Mouse (Mus musculus) left cerebral cortex, postnatal 36 days (tissue): ENCODE data around the gene Defb11. TPM values are rescaled to one million over a fixed set of nuclear protein-coding genes. Genes with fewer than 3 reads are reported as not detected.
A peak's percentile ranks its signal among the peaks of the same experiment; 100 is the strongest.
"Not testable (repeated sequence)": the region's sequence is repeated elsewhere in the genome, so short reads cannot be mapped to it uniquely, and the experiment has no call there.

ENCODE experiments used
- DNase-seq, 2 experiments: peaks; one replicate each; pipeline ENCODE4 v3.0.0; 2021 to 2022; ENCODE audit warnings: low spot score in 2 of 2, mixed read lengths in 1 of 2
- intact Hi-C: fragments of 180-260 bp; cut with DNase I; formaldehyde crosslinking; loops from one replicate; pipeline ENCODE4 v1.15.1; 2025
- total RNA-seq, 2 experiments: library from RNA; stranded (reverse); gene quantifications; 2 replicates each; pipeline ENCODE4 v1.2.3; 2021

Defb11 gene
- total RNA-seq: not detected

GRCm38 (mm10) chr8:21906290-21906689, at the start of gene Defb11:
Gene Defb11, minus strand, starts transcription at chr8:21906412.
- intact Hi-C loops, DNase-seq: not testable (repeated sequence)

GRCm38 (mm10) chr8:21955321-21955720, 49.1 kb upstream of the Defb11 start:
- intact Hi-C loops: loop anchor here (5.0 kb wide), 2 partner anchors 198 to 958 kb away; no protein-coding TSS in a partner anchor
- peak; percentile 28 to 35 for DNase-seq

- DNase-seq: no peak
- intact Hi-C loops: no loop called here
These were observed 41.3 kb upstream of the Defb11 start for GRCm38 (mm10) chr8:21947311-21948017.

GRCm38 (mm10) chr8:21946462-21946861, 40.2 kb upstream of the Defb11 start, which contains the start of gene Defb13:
Gene Defb13, plus strand, starts transcription at chr8:21946762.
- no peak for DNase-seq
- intact Hi-C loops: no loop called here

- DNase-seq, intact Hi-C loops: not testable (repeated sequence)
These were observed 31.8 kb upstream of the Defb11 start, which contains the start of gene Defb35 for GRCm38 (mm10) chr8:21938052-21938451. Gene Defb35, plus strand, starts transcription at chr8:21938352.

- intact Hi-C loops: no loop called here
- no peak for DNase-seq
These were observed 26.4 kb upstream of the Defb11 start, which contains the start of gene Defb15 for GRCm38 (mm10) chr8:21932610-21933009. Gene Defb15, minus strand, starts transcription at chr8:21932710.

GRCm38 (mm10) chr8:21930754-21931153, 24.5 kb upstream of the Defb11 start:
- DNase-seq, intact Hi-C loops: not testable (repeated sequence)

GRCm38 (mm10) chr8:21915625-21916024, 9.4 kb upstream of the Defb11 start:
- peak; percentile 5 to 18 for DNase-seq
- intact Hi-C loops: no loop called here

- DNase-seq: no peak
These were observed 6.3 kb upstream of the Defb11 start for GRCm38 (mm10) chr8:21912554-21912953.

GRCm38 (mm10) chr8:21911931-21912330, 5.7 kb upstream of the Defb11 start:
- no peak for DNase-seq
- intact Hi-C loops: no loop called here

More at GRCm38 (mm10) chr8:21912554-21912953, 6.3 kb upstream of the Defb11 start:
- intact Hi-C loops: no loop called here

- intact Hi-C loops: not testable (repeated sequence)
These were observed 20.9 kb downstream of the Defb11 start, which contains the start of gene Defb9 for GRCm38 (mm10) chr8:21885321-21885720. Gene Defb9, minus strand, starts transcription at chr8:21885421.

GRCm38 (mm10) chr8:21858586-21858985, 47.6 kb downstream of the Defb11 start, which contains the start of gene Defb10:
Gene Defb10, plus strand, starts transcription at chr8:21858901.
- intact Hi-C loops, DNase-seq: not testable (repeated sequence)

More at GRCm38 (mm10) chr8:21885321-21885720, 20.9 kb downstream of the Defb11 start, which contains the start of gene Defb9:
- DNase-seq: not testable (repeated sequence)

Other genes with a start within 250 kb of the Defb11 start
- gene Defa34, start 240.6 kb downstream of the Defb11 start, total RNA-seq: not detected
- gene AY761184, start 202.8 kb downstream of the Defb11 start, total RNA-seq: not detected
- not detected for gene Defa24, start 171.9 kb downstream of the Defb11 start, total RNA-seq
- not detected for gene Defb50, start 82.9 kb downstream of the Defb11 start, total RNA-seq
- not detected for gene Defb2, start 66.5 kb downstream of the Defb11 start, total RNA-seq
- not detected for gene Defb10, start 47.5 kb downstream of the Defb11 start, total RNA-seq
- gene Defb9, start 21.0 kb downstream of the Defb11 start, total RNA-seq: not detected
- not detected for gene Defb15, start 26.3 kb upstream of the Defb11 start, total RNA-seq
- not detected for gene Defb35, start 31.9 kb upstream of the Defb11 start, total RNA-seq
- gene Defb13, start 40.4 kb upstream of the Defb11 start, total RNA-seq: not detected
- not detected for gene Fam90a1a, start 52.3 kb upstream of the Defb11 start, total RNA-seq
- not detected for gene Ccdc70, start 63.4 kb upstream of the Defb11 start, total RNA-seq
- gene Atp7b, start 153.9 kb upstream of the Defb11 start, total RNA-seq: 1 to 10 TPM; 1.7 to 1.9 TPM
- 10 to 100 TPM; 30.7 to 35.7 TPM for gene Alg11, start 154.3 kb upstream of the Defb11 start, total RNA-seq
- not detected for gene Nek5, start 218.6 kb upstream of the Defb11 start, total RNA-seq